Mouse (Mus musculus) limb, embryonic 10.5 days (tissue): ENCODE data around the gene Gm49395. TPM values are rescaled to one million over a fixed set of nuclear protein-coding genes. Genes with fewer than 3 reads are reported as not detected.
A peak's percentile ranks its signal among the peaks of the same experiment; 100 is the strongest.

ENCODE experiments used
- DNase-seq: peaks from one replicate; pipeline ENCODE4 v3.0.0-alpha.2; 2017; ENCODE audit warnings: low spot score
- H3K27ac ChIP-seq: fragments of 300-500 bp; sonication (generic); 2 replicates; pipeline ENCODE4 v1.5.1; 2016; ENCODE audit warnings: mild to moderate bottlenecking
- H3K27me3 ChIP-seq: fragments of 300-500 bp; sonication (generic); 2 replicates; pipeline ENCODE4 v1.6.1; 2016; ENCODE audit warnings: low read depth, mild to moderate bottlenecking; ENCODE audit not compliant: poor library complexity, severe bottlenecking
- H3K36me3 ChIP-seq: fragments of 300-500 bp; sonication (generic); 2 replicates; pipeline ENCODE4 v1.6.1; 2016; ENCODE audit warnings: mild to moderate bottlenecking, moderate library complexity
- H3K4me1 ChIP-seq: fragments of 300-500 bp; sonication (generic); 2 replicates; pipeline ENCODE4 v1.6.1; 2016
- H3K4me3 ChIP-seq: fragments of 300-500 bp; sonication (generic); 2 replicates; pipeline ENCODE4 v1.5.1; 2016; ENCODE audit warnings: mild to moderate bottlenecking, moderate library complexity
- H3K9me3 ChIP-seq: fragments of 300-500 bp; sonication (generic); replicated peaks from 2 replicates; pipeline ENCODE4 v1.6.1; 2016; ENCODE audit warnings: mild to moderate bottlenecking
- WGBS: fragments of 180-500 bp; shearing (Covaris S2); methylation state at CpG from one replicate; pipeline ENCODE4 v1.1.7; 2016; 5-methylcytosine and 5-hydroxymethylcytosine counted together
- polyA plus RNA-seq: library from polyadenylated mRNA; unstranded; fragments of >200 nt; fragmentation: Nextera tagmentation; extraction: Ambion mirVana; gene quantifications from 2 replicates; pipeline ENCODE4 v1.2.1, GENCODE M21; 2016

Gm49395 gene
- polyA plus RNA-seq, 1 experiment from 2014 or later = 1.7 TPM

- Histone ChIP-seq H3K9me3 (no peaks in the 10 kb centered on the region), H3K27me3 (0 out of 2 replicates have a peak, but pooled peaks cover under 1% of the 10 kb centered on the region), H3K36me3 (no peaks in the 10 kb centered on the region), H3K27ac (no peak overlapping the region), H3K4me3 (no peak overlapping the region), H3K4me1 (peaks cover 11% of the 10 kb centered on the region)
- DNase-seq = no peak
- WGBS = 93% methylated on average over 2 of the region's 2 CpGs
These were observed 6.3 kb downstream of the Gm49395 start for GRCm38 (mm10) chr13:115095392-115095791.

- H3K4me1 ChIP-seq = peaks cover 26% of the 10 kb centered on the region
- no peak for DNase-seq
- no peaks in the 10 kb centered on the region for H3K27me3 ChIP-seq
- H3K36me3 ChIP-seq = peaks cover 28% of the 10 kb centered on the region
- no peak overlapping the region for H3K27ac ChIP-seq
- H3K4me3 ChIP-seq = no peak overlapping the region
- H3K9me3 ChIP-seq = no peaks in the 10 kb centered on the region
- 72% methylated on average over 3 of the region's 3 CpGs for WGBS
These were observed 10.2 kb downstream of the Gm49395 start for GRCm38 (mm10) chr13:115091511-115091910.

- H3K9me3 ChIP-seq = no peaks in the 10 kb centered on the region
- H3K4me3 ChIP-seq = peak overlapping the region; percentile 78
- peak overlapping the region; percentile 95 for H3K27ac ChIP-seq
- no peak for DNase-seq
- 51% methylated on average over 9 of the region's 9 CpGs for WGBS
- H3K27me3 ChIP-seq = no peaks in the 10 kb centered on the region
- peaks cover 26% of the 10 kb centered on the region for H3K4me1 ChIP-seq
- peaks cover 33% of the 10 kb centered on the region for H3K36me3 ChIP-seq
These were observed 10.7 kb downstream of the Gm49395 start for GRCm38 (mm10) chr13:115090977-115091445.

- H3K36me3 ChIP-seq = peaks cover 40% of the 10 kb centered on the region
- H3K4me3 ChIP-seq = peak within 1 kb of the TSS; percentile 78
- H3K9me3 ChIP-seq = no peaks in the 10 kb centered on the region
- H3K4me1 ChIP-seq = peaks cover 26% of the 10 kb centered on the region
- WGBS = under 1% methylated on average over 60 of the region's 60 CpGs
- no peaks in the 10 kb centered on the region for H3K27me3 ChIP-seq
- peak; percentile 93 for DNase-seq
- peak within 1 kb of the TSS; percentile 95 for H3K27ac ChIP-seq
These were observed 11.4 kb downstream of the Gm49395 start, which contains the start of gene Pelo for GRCm38 (mm10) chr13:115090069-115090976. TSS of gene Pelo (minus strand) at chr13:115090186.

GRCm38 (mm10) chr13:115089395-115090025 lies 12.2 kb downstream of the Gm49395 start:
- H3K27ac ChIP-seq = peak overlapping the region; percentile 95
- H3K27me3 ChIP-seq = no peaks in the 10 kb centered on the region
- WGBS = 9% methylated on average over 32 of the region's 35 CpGs
- DNase-seq = peak; percentile 56
- no peaks in the 10 kb centered on the region for H3K9me3 ChIP-seq
- H3K4me3 ChIP-seq = peak overlapping the region; percentile 78
- peaks cover 41% of the 10 kb centered on the region for H3K36me3 ChIP-seq
- H3K4me1 ChIP-seq = peaks cover 26% of the 10 kb centered on the region

- Histone ChIP-seq H3K27me3 (no peaks in the 10 kb centered on the region), H3K4me1 (peaks cover 26% of the 10 kb centered on the region), H3K4me3 (peak overlapping the region; percentile 78), H3K9me3 (no peaks in the 10 kb centered on the region), H3K36me3 (peaks cover 41% of the 10 kb centered on the region), H3K27ac (peak overlapping the region; percentile 95)
- no peak for DNase-seq
- WGBS = 57% methylated on average over 11 of the region's 11 CpGs
These were observed 12.7 kb downstream of the Gm49395 start for GRCm38 (mm10) chr13:115089020-115089394.

- Histone ChIP-seq H3K36me3 (peaks cover 41% of the 10 kb centered on the region), H3K9me3 (no peaks in the 10 kb centered on the region), H3K27me3 (no peaks in the 10 kb centered on the region), H3K4me1 (peaks cover 23% of the 10 kb centered on the region), H3K27ac (no peak overlapping the region), H3K4me3 (no peak overlapping the region)
- DNase-seq = no peak
- 89% methylated on average over 6 of the region's 6 CpGs for WGBS
These were observed 15.7 kb downstream of the Gm49395 start for GRCm38 (mm10) chr13:115085974-115086373.

- WGBS = 88% methylated on average over 7 of the region's 7 CpGs
- Histone ChIP-seq H3K4me3 (no peak overlapping the region), H3K4me1 (no peaks in the 10 kb centered on the region), H3K27me3 (no peaks in the 10 kb centered on the region), H3K36me3 (peaks cover 21% of the 10 kb centered on the region), H3K9me3 (no peaks in the 10 kb centered on the region), H3K27ac (no peak overlapping the region)
- DNase-seq = no peak
These were observed 19.4 kb downstream of the Gm49395 start for GRCm38 (mm10) chr13:115082339-115082738.

- H3K27me3 ChIP-seq = no peaks in the 10 kb centered on the region
- H3K9me3 ChIP-seq = no peaks in the 10 kb centered on the region
- DNase-seq = no peak
- no peaks in the 10 kb centered on the region for H3K4me1 ChIP-seq
- H3K27ac ChIP-seq = no peak overlapping the region
- no peaks in the 10 kb centered on the region for H3K36me3 ChIP-seq
- WGBS = 94% methylated on average over 3 of the region's 3 CpGs
- no peak overlapping the region for H3K4me3 ChIP-seq
These were observed 21.6 kb downstream of the Gm49395 start for GRCm38 (mm10) chr13:115079996-115080585.

- Histone ChIP-seq H3K4me1 (no peaks in the 10 kb centered on the region), H3K4me3 (no peak overlapping the region), H3K27ac (no peak overlapping the region), H3K27me3 (no peaks in the 10 kb centered on the region), H3K36me3 (no peaks in the 10 kb centered on the region), H3K9me3 (no peaks in the 10 kb centered on the region)
- no peak for DNase-seq
- 92% methylated on average over 6 of the region's 6 CpGs for WGBS
These were observed 22.6 kb downstream of the Gm49395 start for GRCm38 (mm10) chr13:115078997-115079685.

- 84% methylated on average over 9 of the region's 9 CpGs for whole genome bisulfite sequencing
- no peak for DNase-seq
- H3K36me3 ChIP-seq = no peaks in the 10 kb centered on the region
- H3K4me1 ChIP-seq = no peaks in the 10 kb centered on the region
- no peaks in the 10 kb centered on the region for H3K9me3 ChIP-seq
- H3K27me3 ChIP-seq = no peaks in the 10 kb centered on the region
- H3K27ac ChIP-seq = no peak overlapping the region
- no peak overlapping the region for H3K4me3 ChIP-seq
These were observed 24.2 kb downstream of the Gm49395 start for GRCm38 (mm10) chr13:115077346-115078134.

- Histone ChIP-seq H3K4me1 (no peaks in the 10 kb centered on the region), H3K9me3 (no peaks in the 10 kb centered on the region), H3K4me3 (no peak overlapping the region), H3K36me3 (no peaks in the 10 kb centered on the region), H3K27ac (no peak overlapping the region), H3K27me3 (no peaks in the 10 kb centered on the region)
- WGBS = 96% methylated on average over 6 of the region's 6 CpGs
- DNase-seq = no peak
These were observed 29.3 kb downstream of the Gm49395 start for GRCm38 (mm10) chr13:115072386-115072785.
